Mouse (Mus musculus) gastrocnemius, adult 2 months (tissue): Measurements from ENCODE around the gene Nelfcd. TPM values are rescaled to one million over a fixed set of nuclear protein-coding genes. Genes with fewer than 3 reads are reported as not detected.

Source experiments
- DNase-seq: peaks from one replicate; pipeline ENCODE4 v3.0.0; 2022
- H3K27ac ChIP-seq: fragments of 200-600 bp; 2 replicates; pipeline ENCODE4 v1.8.1; 2022; ENCODE audit warnings: mild to moderate bottlenecking
- H3K4me3 ChIP-seq: fragments of 200-600 bp; 2 replicates; pipeline ENCODE4 v1.8.1; 2022; ENCODE audit warnings: mild to moderate bottlenecking, moderate library complexity
- CTCF ChIP-seq: fragments of 200-600 bp; IDR thresholded peaks from 2 replicates; pipeline ENCODE4 v1.8.1; 2022; ENCODE audit warnings: antibody characterized with exemption, mild to moderate bottlenecking, moderate library complexity
- intact Hi-C: fragments of 180-260 bp; cut with DNase I; formaldehyde crosslinking; loops from one replicate; pipeline ENCODE4 v1.15.1; 2025
- total RNA-seq, 2 experiments: library from RNA; stranded (reverse); gene quantifications; 2 replicates each; pipeline ENCODE4 v1.2.3; 2021

The Nelfcd gene
- total RNA-seq, 2 experiments from 2014 or later: 18.2 to 23.2 TPM

DNA sequence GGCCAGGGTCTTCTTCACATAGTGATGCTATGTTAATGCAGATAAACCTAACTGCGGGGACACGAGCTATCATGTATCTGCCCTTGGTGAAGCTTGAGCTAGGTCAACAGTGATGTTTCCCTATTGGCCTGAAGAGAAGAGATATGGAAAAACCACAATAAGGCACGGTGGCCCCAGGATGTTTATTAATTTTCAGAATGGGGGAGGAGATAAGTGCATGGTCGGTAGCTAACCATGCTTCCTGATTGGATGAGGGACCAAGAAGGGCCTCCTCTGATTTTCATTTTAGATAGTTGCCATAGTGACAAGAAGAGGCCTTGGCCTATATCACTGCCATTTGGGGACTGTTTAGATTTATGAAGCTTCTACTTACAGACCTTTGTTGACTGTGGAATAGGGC is 54.7 kb downstream of the Nelfcd start:
- intact Hi-C loops: no loop called here
- no peak for DNase-seq
- H3K27ac ChIP-seq: no peak overlapping the region
- TF ChIP-seq CTCF: no peak
- no peak overlapping the region for H3K4me3 ChIP-seq

GRCm38 (mm10) chr2:174470786-174471405 is 55.3 kb downstream of the Nelfcd start:
- Histone ChIP-seq H3K27ac (no peak overlapping the region), H3K4me3 (no peak overlapping the region)
- intact Hi-C loops: no loop called here
- DNase-seq: no peak
- TF ChIP-seq CTCF: no peak

GRCm38 (mm10) chr2:174472407-174472806 is 56.8 kb downstream of the Nelfcd start:
- DNase-seq: no peak
- H3K4me3 ChIP-seq: peak overlapping the region; percentile 98
- H3K27ac ChIP-seq: peak overlapping the region; percentile 94
- no peak for TF ChIP-seq CTCF
- intact Hi-C loops: no loop called here

DNA sequence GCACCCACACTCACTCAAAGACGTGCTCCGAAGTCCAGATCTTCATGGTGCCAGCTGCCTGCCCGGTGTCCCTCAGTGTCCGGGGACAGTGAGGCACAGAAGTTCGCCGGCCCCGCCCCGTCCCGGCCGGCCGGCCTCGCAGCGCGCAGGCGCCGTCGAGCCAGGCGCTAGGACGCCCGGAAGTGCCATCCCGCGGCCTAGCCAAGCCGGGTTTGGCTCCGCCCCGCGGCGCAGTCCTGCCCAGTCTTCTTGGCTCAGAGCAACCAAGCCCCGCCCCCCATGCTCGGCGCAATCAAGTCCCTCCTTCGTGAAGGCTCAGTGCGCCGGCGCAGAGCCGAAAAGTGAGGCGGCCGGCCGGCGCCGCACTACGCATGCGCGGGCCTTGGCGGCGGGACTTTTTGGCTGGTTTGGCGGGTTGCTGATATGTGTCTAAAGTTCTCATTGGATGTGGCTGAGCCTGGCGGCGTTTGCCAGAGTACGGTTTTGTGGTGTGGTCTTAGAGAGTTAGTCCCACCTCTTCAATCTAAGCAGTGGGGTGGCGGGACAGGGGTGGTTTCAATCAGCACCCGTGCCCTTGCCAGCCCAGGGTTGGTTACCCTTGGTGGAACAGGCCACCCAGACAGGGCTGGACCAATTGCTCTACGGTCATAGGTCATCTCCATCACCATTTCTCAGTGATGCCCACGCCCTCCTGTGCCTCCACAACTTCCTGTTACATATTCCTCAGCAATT is 57.4 kb downstream of the Nelfcd start, which contains the start of gene Prelid3b:
Gene Prelid3b (minus strand): TSS at position 264 of the 732 bp plus-strand sequence.
- Histone ChIP-seq H3K27ac (peak within 1 kb of the TSS; percentile 94), H3K4me3 (peak within 1 kb of the TSS; percentile 98)
- intact Hi-C loops: no loop called here
- TF ChIP-seq CTCF: no peak
- peak; percentile 100 for DNase-seq

DNA sequence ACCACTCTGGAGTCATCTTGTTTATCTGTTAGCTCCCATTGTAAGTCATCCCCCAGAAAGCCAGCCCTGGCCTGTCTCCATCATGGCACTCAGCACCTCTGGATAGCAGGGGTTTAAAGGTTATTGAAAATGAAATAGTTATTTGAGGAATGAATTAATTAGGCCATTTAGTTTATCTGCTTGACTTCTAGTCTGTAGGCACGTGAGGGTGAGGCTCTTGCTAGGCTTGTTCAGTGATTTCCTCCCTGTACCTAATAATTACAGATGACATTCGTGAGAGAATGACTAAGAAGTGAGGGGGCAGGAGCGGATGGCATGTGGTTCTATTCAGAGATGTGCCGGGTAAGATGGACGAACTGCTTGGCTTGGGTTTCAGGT is 57.9 kb downstream of the Nelfcd start:
- H3K4me3 ChIP-seq: peak overlapping the region; percentile 98
- DNase-seq: no peak
- H3K27ac ChIP-seq: peak overlapping the region; percentile 94
- TF ChIP-seq CTCF: no peak
- intact Hi-C loops: no loop called here

Other genes starting within 250 kb of the Nelfcd start
- gene Gnas, start 131.5 kb upstream of the Nelfcd start, total RNA-seq: 1,000 to 10,000 TPM; 1,330 to 1,331 TPM
- 1 to 10 TPM; 1.9 to 3.4 TPM for gene Gm20721, start 69.1 kb upstream of the Nelfcd start, total RNA-seq
- 10 to 100 TPM; 24.3 to 25.0 TPM for gene Ctsz, start 23.2 kb downstream of the Nelfcd start, total RNA-seq
- not detected for gene Tubb1, start 34.9 kb downstream of the Nelfcd start, total RNA-seq
- gene Atp5e, start 48.3 kb downstream of the Nelfcd start, total RNA-seq: 1,000 to 10,000 TPM; 1,018 to 1,329 TPM
- 10 to 100 TPM; 38.7 to 56.3 TPM for gene Prelid3b, start 57.3 kb downstream of the Nelfcd start, total RNA-seq
- not detected for gene Zfp831, start 227.7 kb downstream of the Nelfcd start, total RNA-seq